Mouse (Mus musculus) G1E (cell line): ENCODE data around the gene Ptprb.

Experiments used
- CTCF ChIP-seq: IDR thresholded peaks from 2 replicates; pipeline ENCODE4 v1.5.1; 2012; ENCODE audit warnings: low read depth, low read length, inconsistent platforms, mixed read lengths
- TAL1 ChIP-seq: conservative IDR thresholded peaks from 2 replicates; pipeline ENCODE4 v1.6.1; 2012; ENCODE audit warnings: low read depth, low read length, inconsistent platforms, mixed read lengths

DNA sequence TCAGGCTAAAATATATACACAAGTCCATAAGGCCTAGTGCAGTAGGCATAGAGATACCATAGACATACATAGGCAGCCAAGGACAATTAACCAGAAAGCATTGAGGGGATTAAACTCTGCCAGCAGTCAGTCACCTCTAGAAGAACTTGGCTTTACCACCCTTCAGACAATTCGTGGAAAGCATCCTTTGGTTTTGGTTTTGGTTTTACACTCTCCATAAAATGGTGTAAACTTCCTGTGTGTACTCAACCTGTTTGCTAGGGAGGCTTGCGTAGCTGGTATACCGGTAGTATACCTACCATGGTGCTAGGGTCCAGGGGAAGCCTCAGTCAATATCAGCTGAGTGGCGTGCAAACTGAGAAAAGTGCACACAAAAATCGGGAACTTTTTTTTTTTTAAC, 121.0 kb downstream of the Ptprb start:
- TF ChIP-seq CTCF (no peak), TAL1 (no peak)
